ENCODE assay signal across 9 mouse cellular contexts in genomic region chr3:152166099-152166423, GRCm38 (mm10). TPM values are rescaled to one million over a fixed set of nuclear protein-coding genes. Genes with fewer than 3 reads are reported as not detected.
DNase-seq lines count a peak whose midpoint lies in the region; ATAC-seq and TF ChIP-seq lines count a peak whose summit lies in the region.
"Had no signal": no experiment of that assay in that cellular context is flagged by ENCODE, and none has a peak within 500 bp of the region (broad histone marks: within the 10 kb centered on the region; RNA-seq: fewer than 3 reads in every experiment).

Gene Gipc2, minus strand, starts transcription at chr3:152166230.

- 22% methylated on average over 10 of the region's 10 CpGs for WGBS in kidney, adult 2 months
- WGBS in hindbrain, embryonic 10.5 days = 6% methylated on average over 10 of the region's 10 CpGs

- peaks cover 6% of the 10 kb centered on the region for H3K4me1 ChIP-seq in kidney, adult 2 months (ENCODE audit: control insufficient read depth, insufficient read depth, low read length)
- peaks cover 5% of the 10 kb centered on the region; the same call in 1 of the 2 replicates for H3K4me1 ChIP-seq in brown adipose tissue, adult 24 weeks (ENCODE audit: control insufficient read depth, insufficient read depth, insufficient read length, low read length)
- peaks cover 24% of the 10 kb centered on the region for H3K4me1 ChIP-seq in hindbrain, embryonic 10.5 days (replicated peaks)

- H3K4me3 ChIP-seq in kidney, adult 2 months (ENCODE audit: insufficient read depth, low read depth, low read length) = peak within 1 kb of the TSS; percentile 87
- H3K4me3 ChIP-seq in brown adipose tissue, adult 24 weeks (ENCODE audit: insufficient read depth, low read depth, low read length) = peak within 1 kb of the TSS; percentile 52
- H3K4me3 ChIP-seq in hindbrain, embryonic 10.5 days = peak within 1 kb of the TSS; percentile 70

- H3K27me3 ChIP-seq in kidney, adult 2 months (replicated peaks; ENCODE audit: control insufficient read depth, insufficient read depth, low read length) = no peaks in the 10 kb centered on the region
- H3K27me3 ChIP-seq in hindbrain, embryonic 10.5 days (ENCODE audit: insufficient read depth, poor library complexity, severe bottlenecking) = peaks cover 46% of the 10 kb centered on the region
- H3K27me3 ChIP-seq: Patski had no signal

- TF ChIP-seq POLR2A in kidney, adult 2 months (IDR thresholded peaks at IDR 0.05; ENCODE audit: low read depth, low read length) = no peak

- H3K36me3 ChIP-seq in kidney, adult 2 months (ENCODE audit: control insufficient read depth, insufficient read depth, low read length) = no peaks in the 10 kb centered on the region
- H3K36me3 ChIP-seq in hindbrain, embryonic 10.5 days = no peaks in the 10 kb centered on the region

- 0 out of 2 replicates have a peak, but pooled peaks cover 3% of the 10 kb centered on the region for H3K9me3 ChIP-seq in hindbrain, embryonic 10.5 days

- 0 out of 2 replicates have a peak, but pooled peaks have one; percentile 36 for ATAC-seq in megakaryocyte-erythroid progenitor cell, adult 5-6 weeks (replicated peaks; ENCODE audit: low FRiP score, low TSS enrichment, poor library complexity, severe bottlenecking)

- no peak for TF ChIP-seq CTCF in kidney, adult 2 months (conservative IDR thresholded peaks at IDR 0.05; ENCODE audit: insufficient read depth, insufficient read length, low read depth, low read length)

- DNase-seq in kidney, adult 2 months = no peak
- no peak for DNase-seq in kidney, postnatal 10 days
- DNase-seq in hindbrain, embryonic 10.5 days (ENCODE audit: low spot score) = no peak
- no peak for DNase-seq in ovary, postnatal 14 days (ENCODE audit: low spot score)
- DNase-seq in B cell, adult 2 months = no peak
- DNase-seq in right cerebral cortex, postnatal 25 days = no peak

- H3K27ac ChIP-seq in kidney, adult 2 months (ENCODE audit: insufficient read depth, low read depth, low read length) = peak within 1 kb of the TSS; percentile 93
- no peak within 1 kb of the TSS for H3K27ac ChIP-seq in brown adipose tissue, adult 24 weeks (replicated peaks; ENCODE audit: low read depth, low read length)
- peak within 1 kb of the TSS; percentile 83 for H3K27ac ChIP-seq in hindbrain, embryonic 10.5 days

RNA-seq across cellular contexts. Expression of gene Gipc2, which starts in this region (rescaled TPM):
- polyA plus RNA-seq in kidney, adult 2 months (2012; rRNA removed) = 109 and 146 TPM in 2 replicates
- polyA plus RNA-seq in brown adipose tissue, adult 24 weeks (2012; ENCODE audit: insufficient read depth, insufficient read length, missing spikeins) = not detected in 2 replicates
- 2.6 and 2.9 TPM in 2 replicates for polyA plus RNA-seq in hindbrain, embryonic 10.5 days (2016; fragmentation: Nextera tagmentation; extraction: Ambion mirVana)
- not detected in 2 replicates for total RNA-seq in megakaryocyte-erythroid progenitor cell, adult 5-6 weeks (2014; fragmentation: Nextera tagmentation)
- total RNA-seq in megakaryocyte-erythroid progenitor cell, adult 5-6 weeks (2017) = not detected in 2 replicates

Comparison
In these comparisons a context has a peak if more than half of its experiments do, and no peak if none do; other contexts are left out.
1. RNA of gene Gipc2 (polyA plus RNA-seq): 109 to 146 TPM in kidney, adult 2 months; 2.6 to 2.9 TPM in hindbrain, embryonic 10.5 days and not detected in brown adipose tissue, adult 24 weeks; every median in the first group is over 10 times any median in the second.
2. Peak in ATAC-seq in megakaryocyte-erythroid progenitor cell, adult 5-6 weeks; RNA of the gene not detected or under 1 TPM.
3. Peak in every context shown above with its lines, with median percentiles within 50 percentile points of each other: H3K4me3 ChIP-seq.